Mouse (Mus musculus): ENCODE data around the gene Dnajb9. TPM values are rescaled to one million over a fixed set of nuclear protein-coding genes. Genes with fewer than 3 reads are reported as not detected.
"Not testable (repeated sequence)": the region's sequence is repeated elsewhere in the genome, so short reads cannot be mapped to it uniquely, and the experiment has no call there.

The Dnajb9 gene
- 10 to 100 TPM; 38.3 to 45.0 (median 38.6) TPM for total RNA-seq (2022)

DNA sequence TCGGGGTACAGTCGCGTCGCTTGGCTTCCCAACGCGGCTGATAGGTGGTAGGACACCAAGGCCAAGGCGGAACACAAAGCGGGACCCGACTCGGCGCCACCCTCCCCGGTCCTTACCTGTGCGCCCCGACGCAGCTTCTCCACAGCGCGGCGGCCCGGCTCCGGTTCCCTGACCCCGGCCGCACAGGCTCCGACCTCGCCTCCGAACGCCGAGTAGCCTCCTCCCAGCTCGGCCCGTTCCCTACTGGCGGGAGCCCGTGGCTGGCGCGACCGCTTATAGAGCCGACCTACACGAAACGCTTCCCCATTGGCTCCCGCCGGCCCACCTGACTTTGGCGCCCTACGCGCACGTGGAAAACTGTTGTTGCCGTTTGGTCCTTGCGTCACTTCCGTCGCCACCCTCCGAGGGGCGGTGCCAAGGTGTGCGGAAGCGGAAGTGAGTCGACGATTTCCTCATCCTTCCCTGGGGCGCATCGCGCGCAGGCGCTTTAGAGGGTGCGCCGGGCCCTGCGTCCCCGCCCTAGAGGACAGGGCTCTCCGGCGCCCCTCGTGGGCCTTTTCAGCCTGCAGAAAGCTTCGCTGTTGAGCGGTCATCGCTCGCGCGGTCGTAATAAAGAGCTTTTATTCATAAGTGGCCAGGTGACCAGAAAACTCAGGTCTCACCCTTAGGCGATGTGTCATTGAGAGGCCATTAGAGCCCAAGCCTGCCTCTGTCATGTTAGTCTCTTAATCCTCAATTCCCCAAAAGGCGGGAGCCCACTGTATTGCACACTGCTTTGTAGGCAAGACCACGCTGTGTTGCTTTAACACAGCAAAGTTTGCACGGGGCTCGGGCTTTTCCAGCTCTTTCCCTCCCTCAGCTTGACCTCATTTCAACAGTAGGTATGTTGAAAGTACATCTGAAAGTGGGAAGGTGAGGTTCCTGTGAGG is at the start of gene Dnajb9:
Gene Dnajb9 (minus strand): TSS at position 503 of the 929 bp plus-strand sequence.
- peak; percentile 100 for DNase-seq (ENCODE audit: low spot score in 2 of 2)

DNA sequence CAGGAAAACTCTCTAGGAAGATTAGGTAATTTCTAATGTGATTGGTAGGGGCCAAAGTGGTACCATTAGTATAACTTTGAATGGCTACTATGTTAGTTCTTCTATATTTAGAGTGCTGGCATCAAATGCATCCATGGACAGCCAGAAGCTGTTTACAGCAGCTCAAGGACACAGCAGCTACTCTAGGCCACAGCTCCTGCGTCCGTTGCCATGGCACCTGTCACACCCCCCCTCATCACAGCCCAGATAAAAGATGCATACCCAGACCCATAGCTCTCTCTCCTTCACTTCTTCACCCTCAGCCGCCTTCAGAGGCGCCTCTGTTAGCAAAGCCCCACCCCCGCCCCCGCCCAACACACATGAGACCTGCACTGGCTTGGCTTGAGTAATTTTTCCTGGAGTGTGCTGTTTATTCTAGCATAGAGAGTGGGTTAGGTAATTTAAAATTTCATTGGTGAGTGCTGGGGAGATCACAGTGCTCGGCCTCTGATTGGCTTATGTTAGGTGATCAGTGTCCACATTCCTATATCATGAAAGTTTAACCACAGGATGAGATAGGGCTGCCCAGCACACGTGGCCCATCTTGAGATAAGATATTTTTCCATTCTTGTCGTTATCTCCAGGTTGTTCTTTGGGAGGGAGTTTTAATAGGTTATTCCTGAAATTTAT is 38.3 kb upstream of the Dnajb9 start:
- no peak for DNase-seq (ENCODE audit: low spot score in 2 of 2)

DNA sequence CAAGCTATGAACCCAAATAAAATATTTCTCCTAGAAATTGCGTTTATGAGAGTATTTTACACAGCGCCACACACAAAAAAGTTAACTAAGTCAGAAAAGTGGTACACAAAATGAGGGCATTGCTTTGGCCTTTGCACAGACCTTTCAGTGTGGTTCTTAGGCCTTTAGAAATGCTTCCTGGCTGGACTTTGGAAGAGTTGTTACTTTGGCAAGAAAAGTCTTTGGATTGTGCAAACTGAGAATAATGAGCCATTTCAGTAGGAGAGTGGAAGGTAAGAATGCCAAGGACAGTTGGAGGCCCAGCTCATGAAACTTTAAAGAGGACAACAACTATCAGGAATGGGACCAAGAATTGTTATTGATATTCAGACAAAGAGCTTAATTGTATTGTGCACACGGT is 35.6 kb upstream of the Dnajb9 start:
- no peak for DNase-seq (ENCODE audit: low spot score in 2 of 2)

DNA sequence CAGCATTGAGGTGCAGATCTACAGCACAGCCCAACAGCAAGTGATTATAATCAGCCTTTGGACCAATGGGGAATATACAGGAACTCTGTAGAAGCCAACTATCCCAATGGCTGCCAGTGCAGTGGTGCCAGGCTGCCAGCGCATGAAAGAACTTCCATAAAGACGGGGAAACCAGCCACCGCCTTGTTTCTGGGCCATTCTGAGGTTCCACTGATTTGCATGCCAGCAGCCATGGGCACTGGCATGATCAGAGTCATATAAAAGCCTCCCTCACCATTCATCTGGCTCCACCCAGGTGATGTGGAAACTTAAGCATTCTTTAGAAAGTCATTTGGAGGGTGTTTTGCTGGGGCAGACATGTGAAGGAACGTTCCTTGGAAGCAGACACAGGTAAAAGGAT is 32.3 kb upstream of the Dnajb9 start:
- DNase-seq (ENCODE audit: low spot score in 2 of 2): no peak

DNA sequence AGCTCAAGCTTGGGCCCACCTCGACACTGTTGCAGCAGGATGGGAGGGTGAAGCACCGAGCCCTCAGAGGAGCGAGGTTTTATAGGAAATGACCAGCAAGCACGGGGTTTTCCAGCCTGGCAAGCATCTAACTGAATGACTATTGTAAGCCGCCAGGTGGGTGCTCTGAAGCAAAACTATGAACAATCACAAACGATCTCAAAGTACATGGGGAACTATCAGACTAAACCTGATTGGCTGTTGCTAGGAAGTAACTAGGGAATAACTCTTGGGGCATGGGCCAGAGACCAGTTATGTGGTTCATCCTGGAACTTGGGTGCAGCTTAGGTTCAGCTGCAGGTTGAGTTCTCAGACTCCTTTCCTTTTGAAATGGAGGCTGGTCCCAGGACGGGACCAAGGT is 31.0 kb upstream of the Dnajb9 start:
- no peak for DNase-seq (ENCODE audit: low spot score in 2 of 2)

DNA sequence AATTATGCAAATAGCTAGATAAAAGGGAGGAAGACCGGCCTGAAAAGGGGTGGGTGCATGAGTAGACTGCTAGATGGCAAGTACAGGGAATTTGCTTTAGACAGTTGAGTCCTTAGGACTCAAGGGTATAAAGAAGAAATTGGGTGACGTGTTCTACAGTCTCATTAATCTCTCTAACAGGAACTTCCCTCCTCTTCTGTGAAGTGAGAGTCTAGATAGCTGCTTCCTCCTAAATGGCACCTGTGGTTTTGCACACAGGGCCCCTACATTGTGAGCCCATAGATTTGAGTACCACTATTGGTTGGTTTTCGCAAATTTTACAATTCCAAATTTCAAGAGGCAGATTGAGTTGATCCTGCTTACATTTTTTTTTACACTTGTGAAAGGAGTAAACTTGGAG is 14.5 kb upstream of the Dnajb9 start:
- no peak for DNase-seq (ENCODE audit: low spot score in 2 of 2)

DNA sequence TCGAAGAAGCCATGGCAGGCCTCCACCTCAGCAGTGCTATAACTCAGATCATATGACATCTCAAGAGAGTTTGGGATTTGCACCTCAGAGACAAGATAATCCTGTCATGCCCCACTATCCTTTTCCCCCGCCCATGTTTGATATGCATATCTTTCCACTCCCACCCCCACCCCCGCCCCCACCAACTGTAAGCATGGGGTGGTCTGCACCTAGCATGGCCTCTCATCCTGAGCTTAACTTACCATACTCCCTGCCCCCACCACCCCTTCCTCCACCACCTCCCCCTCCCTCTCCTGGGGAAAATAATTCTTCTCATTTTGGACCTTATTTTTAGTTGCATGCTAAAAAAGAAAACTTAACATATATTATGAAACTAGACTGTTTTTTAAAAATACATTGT is 12.9 kb upstream of the Dnajb9 start:
- DNase-seq (ENCODE audit: low spot score in 2 of 2): no peak

DNA sequence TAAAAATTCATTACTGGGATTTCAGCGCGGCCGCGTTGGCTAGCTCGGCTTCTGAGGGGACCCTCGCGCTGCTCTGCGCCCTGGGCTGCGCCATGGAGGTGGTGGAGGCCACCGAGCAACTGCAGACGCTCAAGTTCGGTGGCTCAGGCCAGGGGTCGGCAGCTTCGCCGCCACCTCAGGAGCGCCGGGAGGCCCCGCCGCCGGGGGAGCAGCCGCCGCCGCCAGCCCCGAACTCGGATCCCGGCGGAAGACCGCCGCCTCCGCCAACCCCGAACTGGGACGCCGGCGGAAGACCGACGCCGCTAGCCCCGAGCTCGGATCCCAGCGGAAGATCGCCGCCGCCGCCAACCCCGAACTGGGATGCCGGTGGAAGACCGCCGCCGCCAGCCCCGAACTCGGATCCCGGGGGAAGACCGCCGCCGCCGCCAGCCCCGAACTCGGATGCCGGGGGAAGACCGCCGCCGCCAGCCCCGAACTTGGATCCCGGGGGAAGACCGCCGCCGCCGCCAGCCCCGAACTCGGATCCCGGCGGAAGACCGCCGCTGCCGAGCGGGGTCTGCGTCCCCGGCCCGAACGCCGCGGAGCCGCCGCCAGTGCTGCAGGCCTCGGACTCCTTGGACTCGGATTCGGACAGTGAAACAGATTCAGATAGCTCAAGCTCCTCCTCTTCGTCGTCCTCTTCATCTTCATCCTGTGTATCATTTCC is 11.7 kb upstream of the Dnajb9 start:
- peak in 1 of 2 experiments; percentile 12 for DNase-seq (ENCODE audit: low spot score in 2 of 2)

DNA sequence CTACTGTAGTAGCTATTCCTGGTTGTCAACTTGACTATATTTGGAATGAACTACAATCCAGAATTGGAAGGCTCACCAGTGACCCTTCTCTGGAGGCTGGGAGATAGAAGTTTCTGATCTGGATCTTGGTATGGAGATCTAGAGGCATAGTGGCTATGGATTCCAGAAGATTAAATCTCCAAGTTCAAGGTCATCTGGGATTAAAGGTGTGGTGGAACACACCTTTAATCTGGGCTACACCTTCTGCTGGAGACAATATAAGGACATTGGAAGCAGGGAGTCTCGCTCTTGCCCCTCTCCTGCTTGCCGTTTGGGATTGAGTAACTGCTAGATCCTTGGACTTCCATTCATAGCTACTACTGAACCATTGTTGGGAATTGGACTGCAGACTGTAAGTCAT is 10.9 kb upstream of the Dnajb9 start, which contains the start of gene Pnpla8:
Gene Pnpla8 (plus strand): TSS at position 301 of the 400 bp plus-strand sequence.
- DNase-seq (ENCODE audit: low spot score in 2 of 2): not testable (repeated sequence)

DNA sequence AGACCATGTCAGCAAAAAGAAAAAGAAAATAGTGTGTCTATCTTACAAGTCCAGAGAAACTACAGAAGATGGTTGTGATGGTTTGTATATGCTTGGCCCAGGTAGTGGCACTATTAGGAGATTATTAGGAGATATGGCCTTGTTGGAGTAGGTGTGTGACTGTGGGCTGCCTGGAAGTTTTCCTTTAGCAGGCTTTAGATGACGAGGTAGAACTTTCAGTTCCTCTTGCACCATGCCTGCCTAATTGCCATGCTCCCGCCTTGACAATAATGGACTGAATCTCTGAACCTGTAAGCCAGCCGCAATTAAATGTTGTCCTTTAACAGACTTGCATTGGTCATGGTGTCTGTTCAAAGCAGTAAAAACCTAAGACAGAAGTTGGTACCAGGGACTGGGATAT is 1.4 kb upstream of the Dnajb9 start:
- DNase-seq (ENCODE audit: low spot score in 2 of 2): no peak

DNA sequence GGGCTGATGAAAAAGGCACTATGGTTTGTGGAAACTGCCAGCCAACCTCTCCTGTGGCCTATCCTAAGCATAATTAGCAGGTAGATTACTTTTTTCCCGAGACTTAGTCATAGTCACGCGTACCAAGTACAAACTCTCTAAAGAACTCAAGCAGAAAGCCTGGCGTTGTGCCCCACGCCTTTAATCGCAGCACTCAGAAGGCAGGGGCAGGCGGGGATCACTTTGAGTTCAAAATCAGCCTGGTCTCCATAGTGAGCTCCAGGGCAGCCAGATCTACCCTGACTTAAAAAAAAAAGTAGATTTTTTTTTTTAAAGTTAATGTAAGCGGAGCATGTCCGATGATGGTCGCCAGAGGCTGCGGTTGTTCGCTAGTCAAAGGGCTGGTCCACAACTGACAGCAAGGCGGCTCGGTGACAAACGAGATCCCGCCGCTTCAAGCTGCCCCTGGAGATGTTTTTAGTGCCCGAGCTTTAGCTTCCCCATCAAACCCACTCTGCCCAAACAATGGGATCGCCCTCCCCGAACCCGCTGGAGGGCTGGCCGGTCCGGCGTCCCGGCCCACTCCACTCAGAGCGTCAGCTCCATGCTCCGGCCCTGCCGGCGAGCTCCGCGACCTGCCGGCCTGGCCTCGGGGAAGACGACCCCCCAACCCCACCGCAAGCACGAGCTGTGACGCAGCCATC is 844 bp downstream of the Dnajb9 start:
- peak; percentile 24 to 34 for DNase-seq (ENCODE audit: low spot score in 2 of 2)

DNA sequence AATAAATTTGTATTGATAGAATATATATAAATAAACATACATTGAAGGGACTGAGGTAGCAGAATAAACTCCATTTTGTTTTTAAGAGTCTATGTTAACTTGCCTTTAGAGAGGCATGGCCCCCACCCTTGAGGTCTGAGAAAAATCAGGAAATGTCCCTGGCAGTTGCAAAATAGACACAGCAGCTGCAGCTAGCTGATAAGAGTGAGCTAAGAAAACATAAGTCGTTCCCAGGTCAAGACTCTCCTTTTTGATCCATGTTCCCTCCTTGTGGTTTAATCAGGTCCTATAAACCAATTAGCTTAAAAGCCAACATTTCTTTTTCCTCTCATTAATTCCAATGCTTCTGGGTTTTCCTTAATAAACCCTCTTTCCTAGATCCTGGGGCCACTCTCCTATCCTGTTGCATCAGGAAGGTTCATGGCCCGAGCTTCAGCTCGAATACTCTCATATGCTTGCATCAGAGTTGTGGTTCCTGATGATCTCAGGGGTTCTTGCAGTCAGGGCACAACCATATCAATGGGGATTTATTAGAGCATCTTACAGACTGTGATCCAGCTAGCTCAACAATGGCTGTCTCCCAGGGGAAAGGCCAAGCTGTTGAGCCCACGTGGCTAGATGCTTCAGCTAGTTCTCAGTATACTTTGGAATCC is 12.1 kb downstream of the Dnajb9 start:
- no peak for DNase-seq (ENCODE audit: low spot score in 2 of 2)

DNA sequence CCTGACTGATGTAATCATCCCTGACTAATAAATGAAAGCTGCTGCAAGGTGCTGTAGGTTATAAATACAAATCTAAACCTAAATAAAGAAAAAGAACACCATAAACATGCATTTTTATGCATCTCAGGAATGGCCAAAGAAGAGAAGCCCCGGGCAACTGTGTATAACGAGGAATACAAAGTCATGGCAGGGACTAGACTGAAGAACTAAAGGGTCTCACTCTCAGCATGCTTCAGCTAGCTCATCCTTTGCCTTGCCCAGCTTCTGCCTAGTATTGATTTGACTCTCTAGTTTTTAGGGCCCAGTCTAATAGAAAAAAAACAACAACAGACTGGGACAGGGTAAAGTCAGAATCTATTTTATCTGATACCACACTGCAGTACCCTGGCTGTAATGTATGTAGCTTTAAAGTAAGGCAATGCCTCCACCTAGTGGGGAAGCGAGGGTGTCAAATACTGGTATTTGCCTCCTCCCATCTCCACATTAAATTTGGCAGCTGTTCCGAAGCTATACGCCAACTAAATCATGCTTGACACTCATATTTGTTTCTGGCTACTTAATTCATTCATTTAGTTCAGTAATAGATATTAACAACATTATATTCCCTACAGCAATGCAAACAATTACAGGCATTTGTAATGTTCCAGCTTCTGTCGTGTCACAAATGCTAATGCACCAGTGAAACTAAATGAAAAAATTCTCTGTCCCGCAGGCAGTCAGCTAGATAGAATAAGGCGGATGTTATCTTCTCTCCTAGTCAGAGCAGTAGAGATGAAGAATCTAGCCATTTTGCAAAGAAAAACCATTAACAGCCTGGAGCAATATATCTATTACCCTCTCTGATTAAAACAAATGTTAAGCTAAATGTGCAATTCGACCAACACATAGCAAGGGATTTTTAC is 28.8 kb downstream of the Dnajb9 start:
- DNase-seq (ENCODE audit: low spot score in 2 of 2): peak; percentile 32 to 62

DNA sequence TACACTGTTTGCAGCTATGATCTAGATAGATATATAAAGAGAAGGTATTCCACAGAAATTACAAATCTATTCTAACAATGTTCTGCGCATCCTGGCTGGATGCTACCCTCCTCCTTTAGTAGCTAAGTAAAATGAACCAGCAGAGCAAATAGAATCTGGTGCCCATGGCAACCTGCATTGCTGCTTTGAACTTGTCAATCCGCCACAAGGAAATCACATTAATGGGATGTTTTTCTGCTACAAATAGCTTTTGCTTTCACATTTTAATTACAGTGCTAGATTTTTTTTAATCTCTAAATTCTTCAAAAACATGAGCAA is 33.1 kb downstream of the Dnajb9 start:
- peak; percentile 10 to 23 for DNase-seq (ENCODE audit: low spot score in 2 of 2)

DNA sequence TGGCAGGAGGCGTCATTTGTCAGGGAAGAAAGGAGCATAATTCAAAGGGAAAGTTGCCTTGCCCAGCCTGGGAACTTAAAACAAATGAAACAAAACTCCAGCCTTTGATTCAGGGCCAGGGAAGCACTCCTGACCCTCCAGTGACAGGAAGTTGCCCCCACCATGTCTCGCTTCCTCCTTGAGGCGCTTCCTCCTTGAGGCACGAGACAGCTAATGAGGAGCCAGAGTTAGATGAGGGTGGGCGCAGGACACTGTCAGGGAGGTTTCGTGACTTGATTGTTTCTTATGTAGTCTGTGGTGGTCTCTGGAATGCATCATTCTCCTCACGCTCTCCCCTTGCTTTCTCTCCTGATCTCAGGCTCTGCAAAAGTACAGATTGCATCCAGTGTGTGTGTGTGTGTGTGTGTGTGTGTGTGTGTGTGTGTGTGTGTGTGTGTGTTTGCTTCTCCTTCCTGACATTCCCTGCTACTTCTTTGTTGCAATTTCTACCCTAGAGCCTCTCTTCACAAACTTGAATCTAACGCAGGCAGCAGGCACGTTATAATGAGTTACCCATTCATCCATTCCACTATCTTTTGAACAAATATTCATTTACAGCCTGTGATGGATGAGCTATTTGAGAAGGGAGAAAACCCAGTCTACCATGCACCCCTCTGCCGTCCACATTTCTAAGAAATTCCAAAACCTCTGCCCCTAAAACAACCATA is 33.6 kb downstream of the Dnajb9 start:
- DNase-seq (ENCODE audit: low spot score in 2 of 2): no peak

DNA sequence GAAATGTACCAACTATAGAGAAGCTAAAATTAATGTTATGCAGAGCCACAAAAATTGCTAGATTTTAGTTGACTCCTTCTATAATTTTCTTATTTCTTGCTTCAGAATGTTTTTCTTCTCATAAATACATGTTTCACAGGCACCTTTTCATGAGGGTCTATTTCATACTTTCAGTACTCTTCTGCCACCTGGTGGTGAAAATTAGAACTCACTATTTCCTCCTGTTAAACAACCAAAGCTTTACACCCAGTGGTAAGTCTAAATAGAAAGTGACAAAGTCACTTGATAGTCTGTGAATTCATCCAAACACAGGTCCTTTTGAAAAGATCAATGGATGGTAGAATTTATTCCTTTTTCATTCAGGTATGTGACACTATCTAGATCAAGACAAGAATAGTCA is 43.2 kb downstream of the Dnajb9 start:
- peak; percentile 9 to 16 for DNase-seq (ENCODE audit: low spot score in 2 of 2)

DNA sequence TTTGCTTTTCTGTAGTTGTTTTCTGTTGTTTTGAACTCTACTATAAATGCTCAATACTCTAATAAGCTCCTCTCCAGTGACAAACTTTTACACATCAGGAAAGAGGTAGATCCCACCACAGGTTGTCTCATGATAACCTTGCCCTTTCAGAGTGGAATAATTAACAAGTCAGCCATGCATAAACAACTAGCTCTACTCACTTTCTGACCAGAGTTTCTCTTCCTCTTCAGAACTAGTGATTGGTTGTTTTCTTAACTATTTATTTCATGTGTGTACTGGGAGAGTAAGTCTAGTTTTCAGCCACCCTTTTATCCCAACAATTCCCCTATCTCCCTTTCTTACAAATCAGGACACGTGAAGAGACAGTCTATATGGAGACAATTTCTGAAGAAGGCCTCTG is 50.8 kb downstream of the Dnajb9 start:
- DNase-seq (ENCODE audit: low spot score in 2 of 2): no peak
